Mouse (Mus musculus) midbrain, embryonic 16.5 days (tissue): ENCODE data around the gene Ddx6. TPM values are rescaled to one million over a fixed set of nuclear protein-coding genes. Genes with fewer than 3 reads are reported as not detected.

ENCODE experiments used
- ATAC-seq: fragments of 200-750 bp; cut with Nextera tagmentation; 2 replicates; pipeline ENCODE4 v1.8.0; 2017; ENCODE audit warnings: moderate TSS enrichment
- H3K27ac ChIP-seq: fragments of 300-500 bp; sonication (generic); 2 replicates; pipeline ENCODE4 v1.5.1; 2014; ENCODE audit warnings: mild to moderate bottlenecking, low read length, mixed read lengths
- H3K27me3 ChIP-seq: fragments of 300-500 bp; sonication (generic); 2 replicates; pipeline ENCODE4 v1.6.1; 2014; ENCODE audit warnings: low read depth, low read length, mixed read lengths; ENCODE audit not compliant: control insufficient read depth, insufficient read depth
- H3K36me3 ChIP-seq: fragments of 300-500 bp; sonication (generic); 2 replicates; pipeline ENCODE4 v1.6.1; 2014; ENCODE audit warnings: mild to moderate bottlenecking, low read length, moderate library complexity, mixed read lengths; ENCODE audit not compliant: control insufficient read depth, insufficient read depth
- H3K4me1 ChIP-seq: fragments of 300-500 bp; sonication (generic); 2 replicates; pipeline ENCODE4 v1.6.1; 2014; ENCODE audit warnings: mild to moderate bottlenecking, low read length, mixed read lengths; ENCODE audit not compliant: control insufficient read depth, insufficient read depth
- H3K4me2 ChIP-seq: fragments of 300-500 bp; sonication (generic); 2 replicates; pipeline ENCODE4 v1.6.1; 2014; ENCODE audit warnings: mild to moderate bottlenecking, low read length, mixed read lengths
- H3K4me3 ChIP-seq: fragments of 300-500 bp; sonication (generic); 2 replicates; pipeline ENCODE4 v1.5.1; 2014; ENCODE audit warnings: low read depth, mild to moderate bottlenecking, low read length, moderate library complexity, mixed read lengths
- H3K9ac ChIP-seq: fragments of 300-500 bp; sonication (generic); 2 replicates; pipeline ENCODE4 v1.6.1; 2014; ENCODE audit warnings: low read depth, low read length, mixed read lengths
- H3K9me3 ChIP-seq: fragments of 300-500 bp; sonication (generic); replicated peaks from 2 replicates; pipeline ENCODE4 v1.6.1; 2014; ENCODE audit warnings: mild to moderate bottlenecking, low read length, mixed read lengths; ENCODE audit not compliant: control insufficient read depth, poor library complexity, severe bottlenecking
- WGBS: fragments of 180-500 bp; shearing (Covaris S2); extraction: QIAGEN DNeasy Blood & Tissue Kit; methylation state at CpG from one replicate; pipeline ENCODE4 v1.1.7; 2014; 5-methylcytosine and 5-hydroxymethylcytosine counted together
- polyA plus RNA-seq: library from polyadenylated mRNA; unstranded; fragments of >200 nt; fragmentation: Nextera tagmentation; extraction: Ambion mirVana; gene quantifications from 2 replicates; pipeline ENCODE4 v1.2.1, GENCODE M21; 2015

Ddx6 gene
- polyA plus RNA-seq, 1 experiment from 2014 or later, result 15.2 TPM

- Histone ChIP-seq H3K4me1 (no peaks in the 10 kb centered on the region), H3K9me3 (no peaks in the 10 kb centered on the region), H3K36me3 (no peaks in the 10 kb centered on the region), H3K9ac (no peak overlapping the region), H3K4me2 (peak overlapping the region; percentile 24), H3K27ac (no peak overlapping the region), H3K4me3 (no peak overlapping the region), H3K27me3 (no peaks in the 10 kb centered on the region)
- ATAC-seq, result peak; percentile 51; the same call in 1 of the 2 replicates
- 25% methylated on average over 26 of the region's 26 CpGs for WGBS
Measured at GRCm38 (mm10) chr9:44655098-44656066, 50.7 kb downstream of the Ddx6 start.

GRCm38 (mm10) chr9:44663706-44664105, 59.0 kb downstream of the Ddx6 start:
- Histone ChIP-seq H3K4me1 (no peaks in the 10 kb centered on the region), H3K27me3 (no peaks in the 10 kb centered on the region), H3K4me3 (no peak overlapping the region), H3K9me3 (no peaks in the 10 kb centered on the region), H3K9ac (no peak overlapping the region), H3K36me3 (no peaks in the 10 kb centered on the region), H3K4me2 (no peak overlapping the region), H3K27ac (no peak overlapping the region)
- WGBS, result 93% methylated on average over 6 of the region's 6 CpGs
- ATAC-seq, result no peak

- ATAC-seq, result no peak
- Histone ChIP-seq H3K27me3 (no peaks in the 10 kb centered on the region), H3K4me1 (no peaks in the 10 kb centered on the region), H3K9me3 (peaks cover 3% of the 10 kb centered on the region; the same call in 1 of the 2 replicates), H3K9ac (no peak overlapping the region), H3K4me3 (no peak overlapping the region), H3K4me2 (no peak overlapping the region), H3K36me3 (no peaks in the 10 kb centered on the region), H3K27ac (no peak overlapping the region)
- 93% methylated on average over 5 of the region's 5 CpGs for WGBS
Measured at GRCm38 (mm10) chr9:44671416-44671815, 66.7 kb downstream of the Ddx6 start.

- Histone ChIP-seq H3K4me2 (no peak overlapping the region), H3K4me3 (no peak overlapping the region), H3K4me1 (no peaks in the 10 kb centered on the region), H3K27ac (no peak overlapping the region), H3K9me3 (peaks cover 3% of the 10 kb centered on the region; the same call in 1 of the 2 replicates), H3K36me3 (no peaks in the 10 kb centered on the region), H3K9ac (no peak overlapping the region), H3K27me3 (no peaks in the 10 kb centered on the region)
- ATAC-seq, result no peak
- WGBS, result 69% methylated on average over 2 of the region's 2 CpGs
Measured at GRCm38 (mm10) chr9:44672291-44672865, 67.7 kb downstream of the Ddx6 start.

GRCm38 (mm10) chr9:44673005-44673404, 68.3 kb downstream of the Ddx6 start, which contains the start of gene Treh:
Treh (plus strand) TSS chr9:44673233.
- peaks cover 3% of the 10 kb centered on the region; the same call in 1 of the 2 replicates for H3K9me3 ChIP-seq
- H3K9ac ChIP-seq, result no peak within 1 kb of the TSS
- no peak within 1 kb of the TSS for H3K4me3 ChIP-seq
- H3K4me1 ChIP-seq, result no peaks in the 10 kb centered on the region
- WGBS, result 83% methylated on average over 3 of the region's 3 CpGs
- no peaks in the 10 kb centered on the region for H3K36me3 ChIP-seq
- H3K4me2 ChIP-seq, result no peak within 1 kb of the TSS
- no peak for ATAC-seq
- no peak within 1 kb of the TSS for H3K27ac ChIP-seq
- H3K27me3 ChIP-seq, result no peaks in the 10 kb centered on the region

GRCm38 (mm10) chr9:44678288-44678871, 73.7 kb downstream of the Ddx6 start:
- no peak overlapping the region for H3K4me2 ChIP-seq
- H3K4me3 ChIP-seq, result no peak overlapping the region
- 97% methylated on average over 2 of the region's 2 CpGs for WGBS
- no peak overlapping the region for H3K27ac ChIP-seq
- no peaks in the 10 kb centered on the region for H3K36me3 ChIP-seq
- H3K9ac ChIP-seq, result no peak overlapping the region
- H3K4me1 ChIP-seq, result no peaks in the 10 kb centered on the region
- ATAC-seq, result no peak
- no peaks in the 10 kb centered on the region for H3K9me3 ChIP-seq
- H3K27me3 ChIP-seq, result no peaks in the 10 kb centered on the region

- Histone ChIP-seq H3K36me3 (no peaks in the 10 kb centered on the region), H3K9ac (no peak overlapping the region), H3K9me3 (no peaks in the 10 kb centered on the region), H3K27me3 (no peaks in the 10 kb centered on the region), H3K27ac (no peak overlapping the region), H3K4me1 (no peaks in the 10 kb centered on the region), H3K4me3 (no peak overlapping the region), H3K4me2 (no peak overlapping the region)
- 64% methylated on average over 5 of the region's 5 CpGs for WGBS
- ATAC-seq, result no peak
Measured at GRCm38 (mm10) chr9:44679565-44679964, 74.9 kb downstream of the Ddx6 start.

GRCm38 (mm10) chr9:44683046-44683445, 78.4 kb downstream of the Ddx6 start:
- Histone ChIP-seq H3K36me3 (peaks cover 7% of the 10 kb centered on the region), H3K4me2 (no peak overlapping the region), H3K27me3 (no peaks in the 10 kb centered on the region), H3K9ac (no peak overlapping the region), H3K4me1 (peaks cover 17% of the 10 kb centered on the region), H3K27ac (no peak overlapping the region), H3K9me3 (no peaks in the 10 kb centered on the region), H3K4me3 (no peak overlapping the region)
- no peak for ATAC-seq
- 87% methylated on average over 8 of the region's 8 CpGs for WGBS
